ENCODE assay signal across 8 mouse cellular contexts in genomic region chr8:71633981-71634667, GRCm38 (mm10). TPM values are rescaled to one million over a fixed set of nuclear protein-coding genes. Genes with fewer than 3 reads are reported as not detected.
A peak's percentile ranks its signal among the peaks of the same experiment; 100 is the strongest.
DNase-seq lines count a peak whose midpoint lies in the region; ATAC-seq lines count a peak whose summit lies in the region.

No protein-coding gene starts in this region.

- H3K4me3 ChIP-seq in heart, embryonic 13.5 days = peak overlapping the region; percentile 19
- peak overlapping the region; percentile 28 for H3K4me3 ChIP-seq in kidney, embryonic 15.5 days (replicated peaks)

- H3K9ac ChIP-seq in heart, embryonic 13.5 days = 0 out of 2 replicates have a peak overlapping the region, but pooled peaks have one; percentile 7
- no peak overlapping the region for H3K9ac ChIP-seq in kidney, embryonic 15.5 days

- peaks cover 15% of the 10 kb centered on the region for H3K9me3 ChIP-seq in heart, embryonic 13.5 days
- H3K9me3 ChIP-seq in kidney, embryonic 15.5 days (replicated peaks) = peaks cover 7% of the 10 kb centered on the region; the same call in 1 of the 2 replicates

- peaks cover 69% of the 10 kb centered on the region for H3K27me3 ChIP-seq in heart, embryonic 13.5 days (replicated peaks)
- peaks cover 60% of the 10 kb centered on the region for H3K27me3 ChIP-seq in kidney, embryonic 15.5 days

- H3K36me3 ChIP-seq in heart, embryonic 13.5 days = no peaks in the 10 kb centered on the region
- no peaks in the 10 kb centered on the region for H3K36me3 ChIP-seq in kidney, embryonic 15.5 days

- no peak for ATAC-seq in heart, embryonic 13.5 days (ENCODE audit: extremely low read depth, insufficient number of reproducible peaks, low FRiP score, low TSS enrichment)
- ATAC-seq in kidney, embryonic 15.5 days (replicated peaks; ENCODE audit: low FRiP score) = peak; percentile 34

- 5% methylated on average over 26 of the region's 26 CpGs for WGBS in heart, embryonic 13.5 days
- WGBS in kidney, embryonic 15.5 days = 1% methylated on average over 26 of the region's 26 CpGs

- DNase-seq in layer of hippocampus, adult 11-12 months (ENCODE audit: low spot score) = peak; percentile 57
- DNase-seq in layer of hippocampus, postnatal 36 days = no peak
- DNase-seq in c-Kit-positive CD71-positive TER-119-negative erythroid progenitor cells, embryonic 14.5 days (ENCODE audit: low read depth) = peak; percentile 78
- peak; percentile 67 for DNase-seq in lung, postnatal 25 days (ENCODE audit: low spot score)
- DNase-seq in spleen, postnatal 4 days (ENCODE audit: low spot score in 2 of 2) = peak; percentile 68 to 79
- DNase-seq in frontal cortex, postnatal 14 days (ENCODE audit: low spot score in 2 of 2) = no peak

- H3K4me2 ChIP-seq in heart, embryonic 13.5 days = peak overlapping the region; percentile 58
- peak overlapping the region; percentile 56 for H3K4me2 ChIP-seq in kidney, embryonic 15.5 days

- peaks cover 17% of the 10 kb centered on the region for H3K4me1 ChIP-seq in heart, embryonic 13.5 days
- H3K4me1 ChIP-seq in kidney, embryonic 15.5 days = peaks cover 28% of the 10 kb centered on the region

- no peak overlapping the region for H3K27ac ChIP-seq in heart, embryonic 13.5 days (replicated peaks)
- H3K27ac ChIP-seq in kidney, embryonic 15.5 days = no peak overlapping the region

RNA-seq across cellular contexts. Expression of gene Colgalt1, which starts 23.3 kb away (rescaled TPM):
- total RNA-seq in layer of hippocampus, postnatal 36 days (2021) = 10 to 100 TPM; 52.3 to 55.6 TPM
- 54.8 and 58.3 TPM in 2 replicates for polyA plus RNA-seq in heart, embryonic 13.5 days (2015; fragmentation: Nextera tagmentation; extraction: Ambion mirVana)
- polyA plus RNA-seq in kidney, embryonic 15.5 days (2015; fragmentation: Nextera tagmentation; extraction: Ambion mirVana) = 67.7 and 78.0 TPM in 2 replicates

RNA-seq across cellular contexts. Expression of gene Fam129c, which starts 36.7 kb away (rescaled TPM):
- 1 to 10 TPM; 3.7 to 4.5 TPM for total RNA-seq in layer of hippocampus, postnatal 36 days (2021)
- 1.2 and 1.8 TPM in 2 replicates for polyA plus RNA-seq in heart, embryonic 13.5 days (2015; fragmentation: Nextera tagmentation; extraction: Ambion mirVana)
- 4.7 and 5.6 TPM in 2 replicates for polyA plus RNA-seq in kidney, embryonic 15.5 days (2015; fragmentation: Nextera tagmentation; extraction: Ambion mirVana)

RNA-seq across cellular contexts. Expression of gene Unc13a, which starts 37.4 kb away (rescaled TPM):
- total RNA-seq in layer of hippocampus, postnatal 36 days (2021) = 100 to 1,000 TPM; 268 to 288 TPM
- polyA plus RNA-seq in heart, embryonic 13.5 days (2015; fragmentation: Nextera tagmentation; extraction: Ambion mirVana) = 0.39 and 0.40 TPM in 2 replicates
- 0.80 and 1.2 TPM in 2 replicates for polyA plus RNA-seq in kidney, embryonic 15.5 days (2015; fragmentation: Nextera tagmentation; extraction: Ambion mirVana)

RNA-seq across cellular contexts. Expression of gene Jak3, which starts 42.0 kb away (rescaled TPM):
- total RNA-seq in layer of hippocampus, postnatal 36 days (2021) = 1 to 10 TPM; 5.2 TPM
- polyA plus RNA-seq in heart, embryonic 13.5 days (2015; fragmentation: Nextera tagmentation; extraction: Ambion mirVana) = 7.6 and 7.7 TPM in 2 replicates
- 6.3 and 7.2 TPM in 2 replicates for polyA plus RNA-seq in kidney, embryonic 15.5 days (2015; fragmentation: Nextera tagmentation; extraction: Ambion mirVana)

RNA-seq across cellular contexts. Expression of gene Pgls, which starts 42.1 kb away (rescaled TPM):
- 10 to 100 TPM; 31.0 to 35.8 TPM for total RNA-seq in layer of hippocampus, postnatal 36 days (2021)
- 169 and 172 TPM in 2 replicates for polyA plus RNA-seq in heart, embryonic 13.5 days (2015; fragmentation: Nextera tagmentation; extraction: Ambion mirVana)
- 232 and 247 TPM in 2 replicates for polyA plus RNA-seq in kidney, embryonic 15.5 days (2015; fragmentation: Nextera tagmentation; extraction: Ambion mirVana)

Comparison
In these comparisons a context has a peak if more than half of its experiments do, and no peak if none do; other contexts are left out.
1. DNase-seq: peak in layer of hippocampus, adult 11-12 months (single experiment), c-Kit-positive CD71-positive TER-119-negative erythroid progenitor cells, embryonic 14.5 days (single experiment), lung, postnatal 25 days (single experiment) and spleen, postnatal 4 days (2 of 2); none in layer of hippocampus, postnatal 36 days (0 of 2) and frontal cortex, postnatal 14 days (0 of 2).